Mouse (Mus musculus): ENCODE results near the gene Tmx2. TPM values are rescaled to one million over a fixed set of nuclear protein-coding genes. Genes with fewer than 3 reads are reported as not detected.

Gene Tmx2
- polyA plus RNA-seq, 1 experiment from 2014 or later = 81.7 TPM

DNA sequence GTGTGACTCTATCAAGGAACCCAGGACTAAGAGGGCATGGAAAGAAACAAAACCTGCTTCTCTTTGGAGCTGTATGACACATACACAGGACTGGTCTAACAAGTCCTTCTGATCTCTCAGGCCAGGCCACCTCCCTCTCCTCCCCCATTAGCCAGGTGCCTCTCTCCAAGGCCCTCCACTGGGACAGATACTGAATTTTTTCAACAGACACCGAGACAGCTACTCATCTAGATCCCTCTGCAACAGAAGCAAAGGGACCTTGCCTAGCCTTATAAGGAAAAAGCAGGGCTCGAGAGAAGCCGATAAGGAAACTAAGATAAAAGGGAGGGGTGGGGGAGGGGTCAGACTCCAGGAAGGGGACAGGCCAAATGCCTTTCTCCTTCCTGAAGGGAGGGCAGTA, 45.9 kb downstream of the Tmx2 start:
- Histone ChIP-seq H3K4me3 (ENCODE audit: low read depth, low read length) (no peak overlapping the region), H3K27me3 (replicated peaks; ENCODE audit: control insufficient read depth, insufficient read depth, low read length) (no peaks in the 10 kb centered on the region), H3K4me1 (replicated peaks; ENCODE audit: control insufficient read depth, insufficient read depth, low read length) (peaks cover 49% of the 10 kb centered on the region), H3K27ac (ENCODE audit: low read depth, low read length) (peak overlapping the region; percentile 66), H3K9me3 (ENCODE audit: control insufficient read depth) (no peaks in the 10 kb centered on the region), H3K36me3 (ENCODE audit: control insufficient read depth, insufficient read depth) (no peaks in the 10 kb centered on the region), H3K9ac (ENCODE audit: low read depth, low read length) (no peak overlapping the region), H3K4me2 (replicated peaks; ENCODE audit: low read depth) (peak overlapping the region; percentile 60)
- ATAC-seq = 0 out of 2 replicates have a peak, but pooled peaks have one; percentile 26
- 2% methylated on average over 3 of the region's 3 CpGs for WGBS
- no peak for TF ChIP-seq CTCF (IDR thresholded peaks at IDR 0.05; ENCODE audit: low read depth)

DNA sequence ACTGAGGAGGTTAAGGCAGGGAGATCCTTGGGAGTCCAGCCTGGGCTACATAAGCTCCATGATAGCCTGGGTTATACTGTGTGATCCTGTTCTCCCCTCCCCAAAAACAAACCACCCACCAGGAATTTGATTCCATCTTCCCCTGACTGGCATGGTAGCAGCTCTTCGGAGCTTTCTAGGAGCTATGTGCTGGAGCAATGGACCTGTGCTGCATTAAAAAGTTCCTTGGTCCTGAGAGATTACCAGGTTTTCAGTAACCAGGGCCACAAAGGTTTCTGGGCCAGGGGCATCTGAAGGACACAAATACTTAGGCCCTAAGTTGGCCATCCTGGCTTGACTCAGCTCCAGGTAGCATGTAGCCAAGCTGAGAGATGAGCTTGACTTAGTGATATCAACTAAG, 46.9 kb downstream of the Tmx2 start:
- TF ChIP-seq CTCF (IDR thresholded peaks at IDR 0.05; ENCODE audit: low read depth) = no peak
- Histone ChIP-seq H3K9ac (ENCODE audit: low read depth, low read length) (no peak overlapping the region), H3K27ac (ENCODE audit: low read depth, low read length) (peak overlapping the region; percentile 46; the same call in 1 of the 2 replicates), H3K4me3 (ENCODE audit: low read depth, low read length) (no peak overlapping the region), H3K36me3 (ENCODE audit: control insufficient read depth, insufficient read depth) (no peaks in the 10 kb centered on the region), H3K9me3 (ENCODE audit: control insufficient read depth) (no peaks in the 10 kb centered on the region), H3K27me3 (replicated peaks; ENCODE audit: control insufficient read depth, insufficient read depth, low read length) (no peaks in the 10 kb centered on the region), H3K4me1 (replicated peaks; ENCODE audit: control insufficient read depth, insufficient read depth, low read length) (peaks cover 49% of the 10 kb centered on the region), H3K4me2 (replicated peaks; ENCODE audit: low read depth) (peak overlapping the region; percentile 60; the same call in 1 of the 2 replicates)
- no peak for ATAC-seq
- 84% methylated on average over 1 of the region's 1 CpGs for WGBS

DNA sequence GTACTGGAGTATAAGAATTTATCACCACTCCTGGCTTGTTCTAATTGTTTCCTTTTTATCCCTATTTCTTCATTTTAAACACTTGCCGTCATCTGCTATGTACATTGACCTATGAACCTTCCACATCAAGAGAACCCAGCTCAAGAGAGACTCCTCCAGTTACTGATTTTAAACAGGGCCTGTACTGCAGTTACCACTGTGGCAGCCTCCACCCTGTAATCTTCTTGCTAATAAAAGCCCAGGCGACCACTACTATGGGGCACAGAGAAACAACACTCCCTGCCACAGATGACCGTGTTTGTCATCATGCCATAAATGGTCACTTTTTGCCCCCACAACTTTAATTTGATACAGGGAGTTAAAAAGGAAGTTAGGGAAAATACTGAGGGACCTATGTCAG, 51.9 kb downstream of the Tmx2 start:
- WGBS = 27% methylated on average over 3 of the region's 3 CpGs
- Histone ChIP-seq H3K36me3 (ENCODE audit: control insufficient read depth, insufficient read depth) (no peaks in the 10 kb centered on the region; the same call in 1 of the 2 replicates), H3K9ac (ENCODE audit: low read depth, low read length) (no peak overlapping the region), H3K4me3 (ENCODE audit: low read depth, low read length) (no peak overlapping the region), H3K4me1 (replicated peaks; ENCODE audit: control insufficient read depth, insufficient read depth, low read length) (peaks cover 32% of the 10 kb centered on the region), H3K9me3 (ENCODE audit: control insufficient read depth) (no peaks in the 10 kb centered on the region), H3K27ac (ENCODE audit: low read depth, low read length) (peak overlapping the region; percentile 50), H3K27me3 (replicated peaks; ENCODE audit: control insufficient read depth, insufficient read depth, low read length) (no peaks in the 10 kb centered on the region), H3K4me2 (replicated peaks; ENCODE audit: low read depth) (peak overlapping the region; percentile 27)
- TF ChIP-seq CTCF (IDR thresholded peaks at IDR 0.05; ENCODE audit: low read depth) = no peak
- ATAC-seq = peak; percentile 73

DNA sequence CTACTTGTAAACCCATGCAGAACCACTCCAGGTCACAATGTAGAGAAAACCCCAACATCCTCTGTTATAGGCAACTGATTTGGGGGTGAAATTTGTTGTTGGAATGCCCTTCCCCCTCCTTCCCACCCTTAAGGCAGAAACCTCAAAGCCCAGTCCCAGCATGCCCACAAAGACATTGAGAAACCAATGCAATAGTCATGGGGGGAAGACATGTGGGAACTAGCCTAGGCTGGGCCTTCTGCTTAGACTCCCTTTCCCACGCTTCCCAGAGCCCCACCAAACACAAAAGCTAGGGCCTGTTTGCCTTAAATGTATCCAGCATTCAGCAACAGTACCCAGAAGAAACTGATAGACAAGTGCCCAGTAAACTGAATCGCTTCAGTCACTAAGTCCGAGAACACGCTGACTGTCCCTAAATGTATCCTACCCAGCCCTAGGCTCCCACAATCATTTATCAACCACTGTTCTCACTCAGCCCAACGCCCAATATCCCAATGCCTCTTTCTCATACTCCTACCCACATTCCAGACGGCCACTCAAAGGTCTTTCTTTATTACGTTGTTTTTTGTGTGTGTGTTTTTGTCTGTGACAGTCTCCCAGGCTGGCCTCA, 52.5 kb downstream of the Tmx2 start:
- H3K9ac ChIP-seq (ENCODE audit: low read depth, low read length) = no peak overlapping the region
- peak overlapping the region; percentile 76 for H3K27ac ChIP-seq (ENCODE audit: low read depth, low read length)
- peaks cover 31% of the 10 kb centered on the region for H3K4me1 ChIP-seq (replicated peaks; ENCODE audit: control insufficient read depth, insufficient read depth, low read length)
- ATAC-seq = peak; percentile 41
- H3K9me3 ChIP-seq (ENCODE audit: control insufficient read depth) = no peaks in the 10 kb centered on the region
- no peak overlapping the region for H3K4me3 ChIP-seq (ENCODE audit: low read depth, low read length)
- H3K36me3 ChIP-seq (ENCODE audit: control insufficient read depth, insufficient read depth) = no peaks in the 10 kb centered on the region; the same call in 1 of the 2 replicates
- 49% methylated on average over 7 of the region's 7 CpGs for WGBS
- peak overlapping the region; percentile 27 for H3K4me2 ChIP-seq (replicated peaks; ENCODE audit: low read depth)
- H3K27me3 ChIP-seq (replicated peaks; ENCODE audit: control insufficient read depth, insufficient read depth, low read length) = no peaks in the 10 kb centered on the region
- no peak for TF ChIP-seq CTCF (IDR thresholded peaks at IDR 0.05; ENCODE audit: low read depth)

DNA sequence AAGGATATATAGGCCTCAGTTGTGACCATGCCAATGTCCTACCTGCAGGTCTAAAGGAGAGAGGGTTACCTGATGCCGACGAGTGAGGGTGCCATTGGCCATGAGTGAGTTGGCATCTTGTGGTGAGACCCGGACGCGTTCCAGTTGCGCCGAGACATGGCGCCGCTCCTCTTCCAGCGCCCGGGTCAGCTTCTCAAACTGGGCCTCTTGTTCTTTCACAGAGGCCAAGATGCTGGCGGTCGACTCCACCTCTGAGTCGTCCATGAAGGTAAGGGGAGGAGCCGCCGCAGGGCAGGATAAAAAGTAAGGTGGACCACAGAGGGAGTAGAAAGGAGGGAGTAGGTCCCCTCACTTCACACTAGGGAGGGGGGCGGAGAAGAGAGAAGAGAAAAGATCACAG, 54.7 kb downstream of the Tmx2 start:
- H3K9ac ChIP-seq (ENCODE audit: low read depth, low read length) = no peak overlapping the region
- H3K4me3 ChIP-seq (ENCODE audit: low read depth, low read length) = no peak overlapping the region
- no peak for ATAC-seq
- peaks cover 21% of the 10 kb centered on the region for H3K4me1 ChIP-seq (replicated peaks; ENCODE audit: control insufficient read depth, insufficient read depth, low read length)
- H3K9me3 ChIP-seq (ENCODE audit: control insufficient read depth) = no peaks in the 10 kb centered on the region
- H3K27ac ChIP-seq (ENCODE audit: low read depth, low read length) = peak overlapping the region; percentile 68
- peaks cover 20% of the 10 kb centered on the region for H3K36me3 ChIP-seq (ENCODE audit: control insufficient read depth, insufficient read depth)
- 87% methylated on average over 17 of the region's 17 CpGs for WGBS
- no peaks in the 10 kb centered on the region for H3K27me3 ChIP-seq (replicated peaks; ENCODE audit: control insufficient read depth, insufficient read depth, low read length)
- no peak overlapping the region for H3K4me2 ChIP-seq (replicated peaks; ENCODE audit: low read depth)
- TF ChIP-seq CTCF (IDR thresholded peaks at IDR 0.05; ENCODE audit: low read depth) = no peak

DNA sequence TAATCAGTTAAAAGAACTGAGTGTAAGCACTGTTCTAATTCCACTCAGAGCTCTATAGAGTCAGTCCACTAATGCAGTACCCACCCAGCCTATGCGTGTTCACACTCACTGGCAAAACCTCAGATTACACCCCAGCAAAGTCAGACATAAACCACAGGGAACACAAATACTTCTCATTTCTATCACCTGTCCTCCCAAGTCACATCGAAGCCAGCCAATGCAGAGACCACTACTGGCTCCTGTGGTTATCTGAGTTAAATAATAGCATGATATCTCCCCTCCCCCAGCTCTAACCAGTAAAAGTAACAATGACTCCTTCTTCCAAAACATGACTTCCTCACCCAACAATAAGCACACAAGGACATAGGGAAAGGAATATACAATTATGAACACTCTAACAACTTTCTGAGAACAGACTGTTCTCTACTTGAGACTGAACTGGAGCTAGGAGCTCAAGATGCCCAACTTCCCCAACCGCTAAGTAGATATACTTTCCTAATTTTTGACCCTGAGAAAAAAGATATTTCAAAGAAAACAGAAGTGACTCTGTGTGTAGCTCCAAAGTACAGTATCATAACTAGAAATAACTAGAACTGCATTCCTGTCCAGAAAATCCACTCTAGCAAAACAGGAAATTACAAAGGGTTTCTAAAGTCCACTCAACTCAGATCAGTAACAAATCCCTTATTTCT, 55.4 kb downstream of the Tmx2 start:
- no peak for ATAC-seq
- no peak for TF ChIP-seq CTCF (IDR thresholded peaks at IDR 0.05; ENCODE audit: low read depth)
- 77% methylated on average over 3 of the region's 3 CpGs for WGBS
- Histone ChIP-seq H3K4me2 (replicated peaks; ENCODE audit: low read depth) (no peak overlapping the region), H3K27ac (ENCODE audit: low read depth, low read length) (peak overlapping the region; percentile 68), H3K36me3 (ENCODE audit: control insufficient read depth, insufficient read depth) (peaks cover 20% of the 10 kb centered on the region), H3K27me3 (replicated peaks; ENCODE audit: control insufficient read depth, insufficient read depth, low read length) (no peaks in the 10 kb centered on the region), H3K9me3 (ENCODE audit: control insufficient read depth) (no peaks in the 10 kb centered on the region), H3K4me1 (replicated peaks; ENCODE audit: control insufficient read depth, insufficient read depth, low read length) (peaks cover 18% of the 10 kb centered on the region), H3K9ac (ENCODE audit: low read depth, low read length) (no peak overlapping the region), H3K4me3 (ENCODE audit: low read depth, low read length) (no peak overlapping the region)

Data from intestine, postnatal 0 days (tissue).